Mouse (Mus musculus) cerebellum, adult 8-10 months (tissue): ENCODE measurements around the gene Csf1.
"Not testable (repeated sequence)": the region's sequence is repeated elsewhere in the genome, so short reads cannot be mapped to it uniquely, and the experiment has no call there.

Source experiments
- DNase-seq: peaks from one replicate; pipeline ENCODE4 v3.0.0; 2022

The Csf1 gene

GRCm38 (mm10) chr3:107746026-107746425 lies 14.2 kb downstream of the Csf1 start:
- no peak for DNase-seq

GRCm38 (mm10) chr3:107743650-107744049 lies 16.6 kb downstream of the Csf1 start:
- no peak for DNase-seq

GRCm38 (mm10) chr3:107743107-107743506 lies 17.2 kb downstream of the Csf1 start:
- no peak for DNase-seq

- DNase-seq, result no peak
These were observed 18.1 kb downstream of the Csf1 start for GRCm38 (mm10) chr3:107742071-107742710.

GRCm38 (mm10) chr3:107741387-107741786 lies 18.9 kb downstream of the Csf1 start:
- no peak for DNase-seq

GRCm38 (mm10) chr3:107740578-107741207 lies 19.6 kb downstream of the Csf1 start:
- no peak for DNase-seq

GRCm38 (mm10) chr3:107739966-107740365 lies 20.3 kb downstream of the Csf1 start:
- DNase-seq, result no peak

GRCm38 (mm10) chr3:107739456-107739855 lies 20.8 kb downstream of the Csf1 start:
- DNase-seq, result no peak

GRCm38 (mm10) chr3:107738620-107739019 lies 21.6 kb downstream of the Csf1 start:
- DNase-seq, result no peak

GRCm38 (mm10) chr3:107737609-107738190 lies 22.6 kb downstream of the Csf1 start:
- no peak for DNase-seq

- not testable (repeated sequence) for DNase-seq
These were observed 24.6 kb downstream of the Csf1 start for GRCm38 (mm10) chr3:107735620-107736019.

GRCm38 (mm10) chr3:107733329-107733728 lies 26.9 kb downstream of the Csf1 start:
- no peak for DNase-seq

- no peak for DNase-seq
These were observed 30.0 kb downstream of the Csf1 start for GRCm38 (mm10) chr3:107730236-107730635.

- DNase-seq, result no peak
These were observed 31.8 kb downstream of the Csf1 start for GRCm38 (mm10) chr3:107728509-107728908.

- DNase-seq, result no peak
These were observed 44.3 kb downstream of the Csf1 start for GRCm38 (mm10) chr3:107715971-107716370.

- DNase-seq, result no peak
These were observed 45.9 kb downstream of the Csf1 start for GRCm38 (mm10) chr3:107714276-107714933.

- DNase-seq, result no peak
These were observed 48.2 kb downstream of the Csf1 start for GRCm38 (mm10) chr3:107712081-107712480.

GRCm38 (mm10) chr3:107709156-107709555 lies 51.1 kb downstream of the Csf1 start:
- DNase-seq, result no peak

GRCm38 (mm10) chr3:107707239-107707638 lies 53.0 kb downstream of the Csf1 start:
- DNase-seq, result no peak

- DNase-seq, result no peak
These were observed 54.1 kb downstream of the Csf1 start for GRCm38 (mm10) chr3:107706164-107706563.

- no peak for DNase-seq
These were observed 55.9 kb downstream of the Csf1 start for GRCm38 (mm10) chr3:107704371-107704705.

GRCm38 (mm10) chr3:107703675-107704370 lies 56.4 kb downstream of the Csf1 start:
- no peak for DNase-seq

- no peak for DNase-seq
These were observed 58.4 kb downstream of the Csf1 start for GRCm38 (mm10) chr3:107701767-107702394.
